Mouse (Mus musculus): Measurements from ENCODE around the gene Hyal3. TPM values are rescaled to one million over a fixed set of nuclear protein-coding genes. Genes with fewer than 3 reads are reported as not detected.

Gene Hyal3
- total RNA-seq, 2 experiments from 2014 or later, result 0.58 to 1.4 TPM

GRCm38 (mm10) chr9:107549297-107550074, 31.1 kb upstream of the Hyal3 start:
- ATAC-seq (replicated peaks; ENCODE audit: poor library complexity), result no peak

GRCm38 (mm10) chr9:107550491-107551116, 30.0 kb upstream of the Hyal3 start:
- ATAC-seq (replicated peaks; ENCODE audit: poor library complexity), result no peak

GRCm38 (mm10) chr9:107551117-107551889, 29.3 kb upstream of the Hyal3 start, which contains the start of gene Rassf1:
TSS of gene Rassf1 (plus strand) at chr9:107551555.
- 0 out of 2 replicates have a peak, but pooled peaks have one; percentile 5 for ATAC-seq (replicated peaks; ENCODE audit: poor library complexity)

GRCm38 (mm10) chr9:107551890-107552355, 28.7 kb upstream of the Hyal3 start:
- ATAC-seq (replicated peaks; ENCODE audit: poor library complexity), result no peak

- no peak for ATAC-seq (replicated peaks; ENCODE audit: poor library complexity)
Measured at GRCm38 (mm10) chr9:107552690-107553393, 27.8 kb upstream of the Hyal3 start.

- peak; percentile 2 for ATAC-seq (replicated peaks; ENCODE audit: poor library complexity)
Measured at GRCm38 (mm10) chr9:107553541-107554318, 26.9 kb upstream of the Hyal3 start.

GRCm38 (mm10) chr9:107554319-107554825, 26.2 kb upstream of the Hyal3 start:
- peak; percentile 85 for ATAC-seq (replicated peaks; ENCODE audit: poor library complexity)

GRCm38 (mm10) chr9:107555031-107555457, 25.6 kb upstream of the Hyal3 start:
- ATAC-seq (replicated peaks; ENCODE audit: poor library complexity), result peak; percentile 20

- ATAC-seq (replicated peaks; ENCODE audit: poor library complexity), result no peak
Measured at GRCm38 (mm10) chr9:107555701-107556100, 24.9 kb upstream of the Hyal3 start.

- ATAC-seq (replicated peaks; ENCODE audit: poor library complexity), result no peak
Measured at GRCm38 (mm10) chr9:107556346-107556745, 24.3 kb upstream of the Hyal3 start.

- ATAC-seq (replicated peaks; ENCODE audit: poor library complexity), result peak; percentile 91
Measured at GRCm38 (mm10) chr9:107563029-107563581, 17.5 kb upstream of the Hyal3 start, which contains the start of gene Tusc2. TSS of gene Tusc2 (plus strand) at chr9:107563255.

GRCm38 (mm10) chr9:107565556-107565955, 15.1 kb upstream of the Hyal3 start:
- 0 out of 2 replicates have a peak, but pooled peaks have one; percentile 9 for ATAC-seq (replicated peaks; ENCODE audit: poor library complexity)

GRCm38 (mm10) chr9:107566041-107566709, 14.4 kb upstream of the Hyal3 start:
- ATAC-seq (replicated peaks; ENCODE audit: poor library complexity), result peak; percentile 43

GRCm38 (mm10) chr9:107566855-107567254, 13.8 kb upstream of the Hyal3 start:
- ATAC-seq (replicated peaks; ENCODE audit: poor library complexity), result no peak

- no peak for ATAC-seq (replicated peaks; ENCODE audit: poor library complexity)
Measured at GRCm38 (mm10) chr9:107567702-107568319, 12.8 kb upstream of the Hyal3 start, which contains the start of gene Hyal2. TSS of gene Hyal2 (plus strand) at chr9:107567945.

- ATAC-seq (replicated peaks; ENCODE audit: poor library complexity), result peak; percentile 63
Measured at GRCm38 (mm10) chr9:107568331-107569261, 12.0 kb upstream of the Hyal3 start.

GRCm38 (mm10) chr9:107569270-107569669, 11.3 kb upstream of the Hyal3 start:
- ATAC-seq (replicated peaks; ENCODE audit: poor library complexity), result peak; percentile 6

All from megakaryocyte progenitor cell, adult 5-6 weeks (primary cell).